Mouse (Mus musculus): ENCODE data around the gene Mterf2. TPM values are rescaled to one million over a fixed set of nuclear protein-coding genes. Genes with fewer than 3 reads are reported as not detected.
A peak's percentile ranks its signal among the peaks of the same experiment; 100 is the strongest.

The Mterf2 gene
- polyA plus RNA-seq, 1 experiment = 3.9 TPM

DNA sequence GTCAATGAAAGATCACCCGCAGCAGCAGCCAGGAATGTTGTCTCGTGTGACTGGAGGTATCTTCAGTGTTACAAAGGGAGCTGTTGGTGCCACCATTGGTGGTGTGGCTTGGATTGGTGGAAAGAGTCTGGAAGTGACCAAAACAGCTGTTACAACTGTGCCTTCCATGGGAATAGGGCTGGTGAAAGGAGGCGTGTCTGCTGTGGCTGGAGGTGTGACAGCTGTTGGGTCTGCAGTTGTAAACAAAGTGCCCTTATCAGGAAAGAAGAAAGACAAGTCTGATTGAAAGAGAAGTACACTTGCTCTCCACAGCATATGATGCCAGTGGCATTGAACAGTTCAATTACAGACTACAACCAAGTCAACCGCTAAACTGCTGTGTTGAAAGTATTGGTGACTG lies 13.4 kb downstream of the Mterf2 start:
- Histone ChIP-seq H3K36me3 (ENCODE audit: control insufficient read depth, insufficient read depth) (peaks cover 45% of the 10 kb centered on the region), H3K79me2 (ENCODE audit: control insufficient read depth, insufficient read depth) (peaks cover 36% of the 10 kb centered on the region), H3K4me2 (ENCODE audit: low read depth) (no peak overlapping the region), H3ac (ENCODE audit: control insufficient read depth, insufficient read length) (no peak overlapping the region), H3K4me3 (no peak overlapping the region), H3K27me3 (ENCODE audit: control insufficient read depth, insufficient read depth, insufficient read length) (no peaks in the 10 kb centered on the region)
- TF ChIP-seq TCF12 (IDR thresholded peaks at IDR 0.05; ENCODE audit: insufficient read depth, poor library complexity, severe bottlenecking) (peak; percentile 27), MYOG (IDR thresholded peaks at IDR 0.05; ENCODE audit: control insufficient read depth in 1 of 3, insufficient read depth in 1 of 3, insufficient read length in 2 of 3, low read depth in 2 of 3) (peak; percentile 76 to 96 (median 86)), SRF (IDR thresholded peaks at IDR 0.05; ENCODE audit: control insufficient read depth, insufficient read length, low read depth) (peak; percentile 75), CEBPB (IDR thresholded peaks at IDR 0.05; ENCODE audit: insufficient read depth, poor library complexity, severe bottlenecking) (no peak), TCF3 (IDR thresholded peaks at IDR 0.05; ENCODE audit: insufficient read length, low read depth) (peak; percentile 58), MYOD1 (IDR thresholded peaks at IDR 0.05; ENCODE audit: control insufficient read depth in 1 of 3, insufficient read length in 2 of 3, low read depth in 2 of 3) (peak in 2 of 3 experiments; percentile 91 to 94)

DNA sequence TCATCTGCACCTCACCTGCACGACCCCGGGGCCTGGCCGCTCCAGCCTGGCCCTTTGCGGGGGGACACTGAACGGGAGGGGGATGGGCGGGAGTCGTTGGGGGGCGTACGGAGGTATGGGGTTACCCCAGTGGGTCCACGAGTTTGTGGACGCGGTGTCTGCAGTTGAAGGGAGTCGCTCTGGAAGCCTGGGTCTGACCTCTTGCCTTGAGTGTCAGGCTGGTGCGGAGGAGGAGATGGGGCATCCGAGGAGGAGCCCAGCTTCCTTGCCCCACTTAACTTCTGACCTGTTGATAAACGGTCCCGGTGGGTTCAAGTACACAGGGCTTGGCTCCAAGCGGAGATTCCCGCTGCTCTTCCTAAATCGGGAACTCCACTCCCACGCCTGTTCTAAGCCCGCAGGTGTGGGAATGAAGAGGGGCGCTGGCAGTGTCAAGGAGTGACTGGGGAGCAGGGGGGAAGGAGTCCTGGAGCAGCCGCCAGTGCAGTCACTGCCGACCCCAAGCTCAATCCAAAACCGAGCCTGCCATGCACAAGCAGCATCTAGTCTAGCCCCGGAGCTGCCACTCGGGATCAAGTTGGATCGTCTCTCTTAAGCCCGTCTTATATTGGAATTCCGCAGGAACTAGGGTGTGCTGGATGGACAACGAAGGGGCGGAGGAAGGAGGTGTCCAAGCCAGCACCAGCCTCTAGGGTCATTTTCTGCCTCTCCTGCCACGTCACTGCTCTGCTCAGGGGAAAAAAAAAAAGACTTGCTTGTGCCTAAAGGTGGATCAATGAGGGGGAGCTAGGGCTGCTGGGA lies 24.5 kb downstream of the Mterf2 start:
- Histone ChIP-seq H3K36me3 (ENCODE audit: control insufficient read depth, insufficient read depth) (no peaks in the 10 kb centered on the region), H3K27me3 (ENCODE audit: control insufficient read depth, insufficient read depth, insufficient read length) (no peaks in the 10 kb centered on the region), H3K4me2 (ENCODE audit: low read depth) (peak overlapping the region; percentile 86), H3K79me2 (ENCODE audit: control insufficient read depth, insufficient read depth) (peaks cover 53% of the 10 kb centered on the region), H3ac (ENCODE audit: control insufficient read depth, insufficient read length) (peak overlapping the region; percentile 49), H3K4me3 (peak overlapping the region; percentile 85)
- no peak for TF ChIP-seq E2F4 (IDR thresholded peaks at IDR 0.05; ENCODE audit: insufficient read depth)
- TF ChIP-seq POLR2A (IDR thresholded peaks at IDR 0.05; ENCODE audit: insufficient read length, low read depth) = peak; percentile 29

DNA sequence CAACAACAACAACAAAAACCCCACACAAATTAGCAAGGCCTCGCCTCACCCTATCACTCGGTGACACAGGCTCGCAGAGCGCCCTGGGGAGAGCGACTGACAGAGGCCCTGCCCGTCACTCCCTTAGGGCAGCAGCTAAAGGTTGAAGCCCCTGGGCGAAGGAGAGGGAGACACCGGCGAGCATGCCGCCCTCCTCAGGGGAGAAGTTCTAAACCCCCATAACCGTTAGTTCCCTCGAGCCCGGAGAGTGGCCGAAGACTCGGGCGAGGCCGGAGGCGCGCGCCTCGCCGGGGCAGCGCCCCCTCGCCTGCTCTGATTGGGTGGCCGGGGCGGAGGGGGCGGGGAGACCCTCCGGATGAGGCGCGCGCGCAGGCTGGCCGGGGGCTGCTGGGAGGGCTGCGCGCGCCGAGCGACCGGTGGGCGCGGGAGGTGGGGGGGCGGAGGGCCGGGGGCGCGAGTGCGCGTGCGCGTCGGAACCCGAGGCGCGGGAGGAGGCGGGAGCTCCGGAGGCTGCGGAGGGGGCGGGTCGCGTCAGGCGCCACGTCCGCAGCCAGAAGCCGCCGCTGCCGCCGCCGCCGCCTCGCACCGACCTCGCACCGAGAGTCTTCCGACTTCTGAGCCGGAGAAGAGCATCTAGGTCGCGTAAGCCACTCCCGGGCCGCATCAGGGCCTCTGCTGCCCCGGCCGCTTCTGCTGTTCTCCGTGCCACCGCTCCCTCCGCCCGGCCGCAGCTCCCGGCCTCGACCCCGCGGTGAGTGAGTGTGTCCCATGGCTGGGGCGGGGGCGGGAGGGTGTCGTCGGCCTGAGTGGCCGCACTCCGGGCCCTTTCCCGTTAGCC lies 25.4 kb downstream of the Mterf2 start, which contains the start of the genes Fhl4 and Tmem263:
Gene Fhl4, minus strand, starts transcription at position 249 of the 838 bp plus-strand sequence.
Gene Tmem263, plus strand, starts transcription at position 381 of the 838 bp plus-strand sequence.
- Histone ChIP-seq H3K27me3 (ENCODE audit: control insufficient read depth, insufficient read depth, insufficient read length) (no peaks in the 10 kb centered on the region), H3K36me3 (ENCODE audit: control insufficient read depth, insufficient read depth) (no peaks in the 10 kb centered on the region), H3ac (ENCODE audit: control insufficient read depth, insufficient read length) (peak within 1 kb of the TSS; percentile 49), H3K79me2 (ENCODE audit: control insufficient read depth, insufficient read depth) (peaks cover 44% of the 10 kb centered on the region), H3K4me2 (ENCODE audit: low read depth) (peak within 1 kb of the TSS; percentile 93), H3K4me3 (peak within 1 kb of the TSS; percentile 85)
- TF ChIP-seq USF1 (IDR thresholded peaks at IDR 0.05; ENCODE audit: low read depth) (no peak), MYOD1 (IDR thresholded peaks at IDR 0.05; ENCODE audit: control insufficient read depth in 1 of 3, insufficient read length in 2 of 3, low read depth in 2 of 3) (no peak), REST (IDR thresholded peaks at IDR 0.05; ENCODE audit: insufficient read depth, insufficient read length) (no peak), POLR2AphosphoS2 (IDR thresholded peaks at IDR 0.05; ENCODE audit: insufficient read length, low read depth) (peak; percentile 66), MYOG (IDR thresholded peaks at IDR 0.05; ENCODE audit: control insufficient read depth in 1 of 3, insufficient read depth in 1 of 3, insufficient read length in 2 of 3, low read depth in 2 of 3) (peak in 1 of 3 experiments; percentile 2), TCF3 (IDR thresholded peaks at IDR 0.05; ENCODE audit: insufficient read length, low read depth) (no peak), POLR2A (IDR thresholded peaks at IDR 0.05; ENCODE audit: insufficient read length, low read depth) (peak; percentile 65), SRF (IDR thresholded peaks at IDR 0.05; ENCODE audit: control insufficient read depth, insufficient read length, low read depth) (no peak), MAX (IDR thresholded peaks at IDR 0.05; ENCODE audit: low read depth) (no peak), E2F4 (IDR thresholded peaks at IDR 0.05; ENCODE audit: insufficient read depth) (peak; percentile 28), TCF12 (IDR thresholded peaks at IDR 0.05; ENCODE audit: insufficient read depth, poor library complexity, severe bottlenecking) (no peak), CEBPB (IDR thresholded peaks at IDR 0.05; ENCODE audit: insufficient read depth, poor library complexity, severe bottlenecking) (no peak)

DNA sequence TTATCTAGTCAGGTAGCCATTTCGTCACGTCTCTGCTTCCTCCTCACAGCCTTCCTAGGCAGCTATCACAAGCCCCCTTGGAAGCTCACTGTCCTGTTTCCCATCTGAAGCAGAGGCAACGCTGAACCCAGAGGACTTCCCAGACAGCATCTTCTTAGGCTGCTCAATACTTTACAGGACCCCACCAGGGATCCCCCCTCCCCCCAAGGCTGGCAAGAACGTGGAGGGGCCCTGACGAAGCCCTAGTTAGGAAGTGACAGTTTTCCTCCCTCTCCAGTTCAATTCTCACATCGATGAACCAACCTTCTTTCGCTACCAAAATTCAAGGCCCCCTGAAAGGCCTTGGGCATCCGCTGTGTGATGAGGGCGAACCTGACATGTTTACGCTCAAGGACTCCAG lies 26.0 kb downstream of the Mterf2 start:
- Histone ChIP-seq H3K27me3 (ENCODE audit: control insufficient read depth, insufficient read depth, insufficient read length) (no peaks in the 10 kb centered on the region), H3K4me3 (peak overlapping the region; percentile 85), H3ac (ENCODE audit: control insufficient read depth, insufficient read length) (peak overlapping the region; percentile 49), H3K36me3 (ENCODE audit: control insufficient read depth, insufficient read depth) (no peaks in the 10 kb centered on the region), H3K4me2 (ENCODE audit: low read depth) (peak overlapping the region; percentile 93), H3K79me2 (ENCODE audit: control insufficient read depth, insufficient read depth) (peaks cover 38% of the 10 kb centered on the region)
- no peak for TF ChIP-seq SRF (IDR thresholded peaks at IDR 0.05; ENCODE audit: control insufficient read depth, insufficient read length, low read depth)

DNA sequence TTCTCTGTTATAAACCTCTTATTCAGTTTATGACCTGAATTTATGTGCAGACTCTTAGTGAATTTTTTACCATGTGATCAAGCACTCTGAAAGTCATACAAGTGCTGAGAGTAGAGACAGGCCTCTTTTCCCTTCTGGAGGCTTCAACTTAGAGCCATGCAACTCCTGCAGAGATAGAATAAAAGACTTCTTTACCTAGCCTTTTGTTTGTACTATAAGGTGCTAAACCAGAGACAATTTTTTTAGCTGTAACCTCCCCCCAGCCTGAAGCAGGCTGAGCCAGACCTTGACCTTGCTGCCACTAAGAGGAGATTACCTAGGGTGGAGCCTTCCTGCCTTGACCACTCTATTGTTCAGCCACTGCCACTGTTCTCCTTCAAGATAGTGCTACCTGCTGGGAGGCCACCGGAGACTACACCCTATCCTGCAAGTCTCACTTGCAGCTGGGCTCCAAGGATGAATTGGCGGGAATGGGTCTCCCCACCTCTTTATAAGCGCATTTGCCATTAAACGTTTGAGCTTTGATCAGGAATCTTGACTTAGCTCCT lies 56.1 kb downstream of the Mterf2 start:
- Histone ChIP-seq H3ac (ENCODE audit: control insufficient read depth, insufficient read length) (no peak overlapping the region), H3K79me2 (ENCODE audit: control insufficient read depth, insufficient read depth) (no peaks in the 10 kb centered on the region), H3K4me2 (ENCODE audit: low read depth) (no peak overlapping the region), H3K4me3 (no peak overlapping the region), H3K36me3 (ENCODE audit: control insufficient read depth, insufficient read depth) (no peaks in the 10 kb centered on the region), H3K27me3 (ENCODE audit: control insufficient read depth, insufficient read depth, insufficient read length) (no peaks in the 10 kb centered on the region)
- TF ChIP-seq E2F4 (IDR thresholded peaks at IDR 0.05; ENCODE audit: insufficient read depth) (no peak), SRF (IDR thresholded peaks at IDR 0.05; ENCODE audit: control insufficient read depth, insufficient read length, low read depth) (no peak), POLR2A (IDR thresholded peaks at IDR 0.05; ENCODE audit: insufficient read length, low read depth) (no peak), MYOD1 (IDR thresholded peaks at IDR 0.05; ENCODE audit: control insufficient read depth in 1 of 3, insufficient read length in 2 of 3, low read depth in 2 of 3) (no peak), MAX (IDR thresholded peaks at IDR 0.05; ENCODE audit: low read depth) (no peak), USF1 (IDR thresholded peaks at IDR 0.05; ENCODE audit: low read depth) (no peak), CEBPB (IDR thresholded peaks at IDR 0.05; ENCODE audit: insufficient read depth, poor library complexity, severe bottlenecking) (no peak), REST (IDR thresholded peaks at IDR 0.05; ENCODE audit: insufficient read depth, insufficient read length) (no peak), TCF12 (IDR thresholded peaks at IDR 0.05; ENCODE audit: insufficient read depth, poor library complexity, severe bottlenecking) (no peak), MYOG (IDR thresholded peaks at IDR 0.05; ENCODE audit: control insufficient read depth in 1 of 3, insufficient read depth in 1 of 3, insufficient read length in 2 of 3, low read depth in 2 of 3) (no peak), POLR2AphosphoS2 (IDR thresholded peaks at IDR 0.05; ENCODE audit: insufficient read length, low read depth) (no peak), TCF3 (IDR thresholded peaks at IDR 0.05; ENCODE audit: insufficient read length, low read depth) (no peak)
